Mouse (Mus musculus) left cerebral cortex, adult 9 months (tissue): ENCODE results near the gene Tbx5.

Source experiments
- DNase-seq, 2 experiments: peaks; one replicate each; pipeline ENCODE4 v3.0.0; 2022; ENCODE audit warnings: low spot score in 2 of 2

The Tbx5 gene

GRCm38 (mm10) chr5:119832479-119832796, at the start of gene Tbx5:
Gene Tbx5 (plus strand): TSS chr5:119832668.
- no peak for DNase-seq

- DNase-seq, result no peak
Measured at GRCm38 (mm10) chr5:119785959-119786358, 46.5 kb upstream of the Tbx5 start.

DNA sequence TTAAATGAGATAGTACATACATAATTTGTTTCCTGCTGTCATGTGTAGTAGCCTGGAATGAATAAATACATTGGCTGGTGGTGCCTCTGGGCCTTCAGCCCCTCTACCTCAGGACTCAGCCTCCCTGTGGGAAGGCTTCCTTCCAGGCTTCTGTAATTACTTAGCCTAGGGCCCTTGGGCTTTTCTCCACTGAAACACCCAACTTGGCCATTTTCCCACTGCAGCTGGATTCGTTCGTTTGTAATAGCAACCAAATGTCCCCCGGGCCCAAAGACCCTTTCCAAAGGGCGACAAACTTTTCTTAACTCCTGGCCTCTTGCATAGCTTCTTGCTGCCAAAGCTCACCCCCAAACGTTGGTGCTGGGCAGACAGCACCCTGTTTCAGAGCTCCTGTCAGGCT, 40.8 kb upstream of the Tbx5 start:
- no peak for DNase-seq

- DNase-seq, result no peak
Measured at GRCm38 (mm10) chr5:119793972-119794371, 38.5 kb upstream of the Tbx5 start.

DNA sequence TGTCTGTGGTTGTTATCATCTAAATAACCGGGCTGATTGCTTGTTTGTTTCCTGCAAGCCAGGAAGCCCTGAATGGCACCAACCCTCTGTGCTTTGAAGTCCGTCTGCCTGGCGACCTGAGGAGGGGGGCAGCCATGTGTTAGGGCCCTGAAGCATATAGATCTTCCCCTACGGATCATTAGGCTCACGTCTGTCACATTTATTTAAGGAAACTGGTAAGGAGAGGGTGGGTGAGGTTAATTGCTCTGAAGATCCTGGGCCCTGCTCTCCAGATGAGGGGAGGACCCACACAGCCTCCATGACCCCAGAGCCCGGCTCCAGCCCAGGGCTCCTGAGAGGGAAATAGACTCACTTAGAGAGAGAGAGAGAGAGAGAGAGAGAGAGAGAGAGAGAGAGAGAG, 37.1 kb upstream of the Tbx5 start:
- DNase-seq, result no peak

DNA sequence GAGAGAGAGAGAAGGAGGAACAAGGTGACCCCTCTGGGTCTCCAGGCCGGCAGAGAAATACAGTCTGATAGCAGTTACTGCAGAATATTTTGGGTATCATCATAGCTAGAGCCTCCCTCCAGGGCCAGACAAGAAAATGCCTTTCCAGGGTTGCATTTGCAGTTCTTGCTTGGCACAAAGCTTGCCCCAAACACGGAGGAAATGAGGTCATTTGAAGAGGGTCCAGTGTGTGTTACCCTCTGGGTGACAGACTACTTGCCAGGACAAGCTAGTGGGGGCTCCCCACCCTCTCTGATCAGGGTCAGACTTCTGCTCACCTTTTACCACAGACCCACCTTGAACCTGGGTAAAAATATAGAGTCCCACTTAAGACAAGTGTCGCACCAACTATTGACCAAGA, 36.7 kb upstream of the Tbx5 start:
- no peak for DNase-seq

- DNase-seq, result no peak
Measured at GRCm38 (mm10) chr5:119796443-119797160, 35.9 kb upstream of the Tbx5 start.

DNA sequence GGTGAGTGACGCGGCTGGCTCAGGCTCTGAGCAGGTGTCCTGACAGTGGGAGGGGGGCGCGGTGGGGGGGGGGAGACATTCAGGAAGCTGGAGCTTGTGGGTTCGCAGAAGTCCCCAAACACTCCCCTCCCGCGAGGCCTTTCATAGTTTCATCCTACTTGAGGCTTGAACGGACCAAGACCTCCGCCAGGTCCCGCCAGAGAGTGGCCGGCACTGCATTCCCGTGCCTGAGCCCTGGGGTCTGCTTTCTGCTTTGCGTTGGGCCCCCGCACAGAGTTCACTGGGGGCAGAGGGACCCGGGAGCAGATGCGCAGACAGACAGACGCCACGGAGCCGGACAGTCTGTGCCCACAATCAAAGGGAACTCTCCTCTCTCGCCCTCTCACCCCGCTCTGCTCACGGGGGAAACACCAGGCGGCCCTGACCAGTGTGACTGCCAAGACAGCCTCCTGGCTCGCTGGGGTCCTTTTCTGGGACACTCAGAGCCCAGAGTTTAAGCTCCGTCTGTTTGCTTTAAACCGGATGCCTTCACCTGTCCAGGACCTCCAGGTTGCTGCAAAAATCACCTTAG, 34.8 kb upstream of the Tbx5 start:
- no peak for DNase-seq

GRCm38 (mm10) chr5:119798261-119798660, 34.2 kb upstream of the Tbx5 start:
- DNase-seq, result no peak

GRCm38 (mm10) chr5:119798713-119799418, 33.6 kb upstream of the Tbx5 start:
- no peak for DNase-seq

DNA sequence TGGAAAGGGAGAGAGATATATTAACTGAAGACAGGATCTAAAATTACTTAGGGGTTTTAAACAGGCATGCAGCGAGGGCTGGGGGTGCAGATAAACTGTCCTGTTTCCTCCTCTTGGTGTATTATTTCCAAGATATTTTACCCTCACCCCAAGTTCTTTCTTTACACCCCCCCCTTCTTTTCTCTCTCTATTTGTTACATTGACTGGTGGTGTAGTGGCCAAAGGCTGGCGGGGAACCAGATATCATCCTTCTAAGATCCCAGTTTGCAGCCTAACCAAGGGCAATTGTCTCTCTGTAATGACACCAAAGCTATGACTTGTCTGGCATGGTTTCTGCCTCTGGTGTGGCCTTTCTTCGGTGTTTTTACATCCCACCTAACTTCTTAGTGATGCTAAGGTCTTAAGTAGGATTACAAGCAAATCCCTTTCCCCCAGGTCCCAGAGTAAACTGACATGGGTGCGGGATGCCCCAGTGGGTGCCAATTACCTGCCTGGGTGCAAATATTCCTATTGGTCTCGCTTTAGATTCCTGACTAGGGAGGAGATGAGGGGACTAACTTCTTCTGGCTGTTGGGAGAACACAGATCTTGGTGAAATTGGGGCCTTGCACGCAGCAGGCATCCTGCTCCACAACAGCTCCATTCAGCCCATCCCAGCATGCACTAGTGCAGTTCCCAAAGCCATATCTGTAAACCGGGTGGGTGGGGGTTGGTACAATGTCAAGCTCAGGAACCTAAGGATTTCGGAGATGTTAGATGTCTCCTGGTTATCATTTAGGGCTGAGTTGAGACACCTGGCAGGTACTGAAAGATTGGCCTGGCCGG, 32.8 kb upstream of the Tbx5 start:
- no peak for DNase-seq

- no peak for DNase-seq
Measured at GRCm38 (mm10) chr5:119800243-119800665, 32.2 kb upstream of the Tbx5 start.

DNA sequence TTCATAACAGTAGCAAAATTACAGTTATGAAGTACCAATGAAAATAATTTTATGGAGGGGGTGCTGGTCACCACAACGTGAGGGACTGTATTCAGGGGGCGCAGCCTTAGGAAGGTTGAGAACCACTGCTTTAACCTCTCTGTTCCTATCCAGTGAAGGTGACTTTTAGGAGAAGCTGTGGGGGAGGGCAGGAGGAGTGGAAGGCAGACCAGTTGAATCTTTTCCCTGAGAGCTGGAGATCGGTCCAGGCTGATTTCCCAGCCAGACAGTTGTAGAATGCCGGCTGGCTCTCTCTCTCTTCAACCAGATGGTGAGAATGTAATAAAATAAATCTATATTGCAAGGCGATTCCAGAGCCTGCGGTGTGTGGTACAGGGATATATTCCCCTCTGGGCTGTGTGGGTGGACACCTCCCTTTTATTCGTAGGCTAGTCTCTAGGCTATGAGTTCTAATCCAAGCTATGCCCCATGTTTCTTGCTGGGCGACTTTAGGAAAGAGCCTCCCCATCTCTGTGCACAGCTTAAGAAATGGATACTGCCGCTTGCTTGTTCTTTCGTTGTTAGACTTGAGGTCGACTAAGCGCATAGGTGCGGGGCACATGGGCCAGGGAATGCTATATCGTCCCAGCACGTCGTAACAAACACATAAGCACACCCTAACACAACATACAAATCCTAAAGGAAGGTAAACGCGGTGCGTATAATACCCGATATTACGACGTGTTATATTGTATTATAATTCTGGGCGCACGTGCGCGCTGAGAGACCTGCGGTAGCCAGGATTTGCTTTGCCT, 29.7 kb upstream of the Tbx5 start:
- no peak for DNase-seq

DNA sequence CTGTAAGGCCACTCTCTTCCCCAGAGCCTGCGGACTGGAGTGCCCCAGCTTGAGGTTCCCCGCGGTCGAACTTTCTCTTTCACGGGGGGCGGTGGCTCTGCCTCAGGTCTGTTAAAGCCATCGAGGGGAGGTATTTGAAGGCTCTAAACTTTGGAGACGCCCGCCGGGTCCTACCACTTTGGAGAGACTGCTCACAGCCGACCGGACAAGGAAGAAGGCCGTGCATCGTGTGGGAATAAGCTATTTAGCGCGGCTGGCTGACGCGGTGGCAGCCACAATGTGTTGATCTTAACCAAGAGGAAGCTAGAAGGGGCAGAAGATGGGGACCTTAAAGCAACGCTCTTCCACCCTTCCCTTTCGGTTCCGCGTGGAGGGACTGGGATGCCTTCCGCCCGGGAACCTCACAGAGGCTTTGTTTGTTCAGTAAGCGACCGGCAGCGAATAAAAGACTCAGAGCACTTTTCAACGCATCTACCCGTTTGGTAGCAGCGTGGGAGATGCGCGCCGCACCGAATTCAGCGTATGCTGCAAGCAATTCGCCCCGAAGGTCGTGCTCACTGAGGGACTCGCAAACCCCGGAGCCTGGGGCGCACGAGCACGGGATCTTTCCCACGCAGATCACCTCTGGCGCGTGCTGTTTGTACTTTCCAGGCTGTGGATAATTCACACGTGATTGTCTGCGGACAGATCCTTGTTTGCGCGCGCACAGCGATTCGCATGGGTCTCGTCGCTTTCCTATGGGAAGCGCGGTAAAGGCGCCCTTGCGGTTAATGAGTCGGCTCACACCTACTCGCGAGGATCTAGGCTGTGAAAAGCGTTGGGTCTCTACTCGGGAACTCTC, 28.8 kb upstream of the Tbx5 start:
- no peak for DNase-seq

DNA sequence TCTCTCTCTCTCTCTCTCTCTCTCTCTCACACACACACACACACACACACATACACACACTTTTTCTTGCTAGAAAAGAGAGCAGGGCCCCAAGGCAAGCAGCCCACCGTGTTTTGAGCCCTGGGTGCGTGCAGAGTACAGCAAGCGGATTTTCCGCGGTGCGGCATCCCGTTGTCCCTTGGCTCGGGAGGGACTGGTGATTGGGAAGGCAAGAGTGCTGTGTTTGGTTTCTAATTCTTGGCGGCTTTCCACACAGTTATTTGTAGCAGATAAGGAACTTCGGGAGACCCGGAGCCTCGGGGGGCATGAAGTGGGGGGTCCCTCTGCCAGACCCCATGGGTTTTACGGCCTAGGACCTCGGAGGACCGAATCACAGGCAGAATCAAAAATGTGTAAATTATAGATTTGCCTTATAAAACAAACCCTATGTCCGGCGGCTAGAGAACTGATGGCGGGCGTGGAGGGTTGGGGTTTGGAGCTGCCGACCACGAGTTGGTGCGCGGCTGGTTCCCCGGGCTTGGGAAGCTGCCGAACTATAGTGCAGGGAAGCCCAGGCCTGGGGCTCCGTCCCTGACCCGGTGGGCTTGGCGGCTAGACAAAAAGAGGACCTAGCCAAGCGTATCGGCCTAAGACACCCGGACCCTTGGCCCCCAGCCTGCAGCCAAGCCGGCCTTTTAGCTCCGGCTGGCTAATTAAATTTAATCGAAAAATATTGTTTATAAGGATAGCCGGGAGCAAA, 28.0 kb upstream of the Tbx5 start:
- no peak for DNase-seq

- DNase-seq, result no peak
Measured at GRCm38 (mm10) chr5:119805636-119806035, 26.8 kb upstream of the Tbx5 start.

GRCm38 (mm10) chr5:119806467-119806866, 26.0 kb upstream of the Tbx5 start:
- no peak for DNase-seq

DNA sequence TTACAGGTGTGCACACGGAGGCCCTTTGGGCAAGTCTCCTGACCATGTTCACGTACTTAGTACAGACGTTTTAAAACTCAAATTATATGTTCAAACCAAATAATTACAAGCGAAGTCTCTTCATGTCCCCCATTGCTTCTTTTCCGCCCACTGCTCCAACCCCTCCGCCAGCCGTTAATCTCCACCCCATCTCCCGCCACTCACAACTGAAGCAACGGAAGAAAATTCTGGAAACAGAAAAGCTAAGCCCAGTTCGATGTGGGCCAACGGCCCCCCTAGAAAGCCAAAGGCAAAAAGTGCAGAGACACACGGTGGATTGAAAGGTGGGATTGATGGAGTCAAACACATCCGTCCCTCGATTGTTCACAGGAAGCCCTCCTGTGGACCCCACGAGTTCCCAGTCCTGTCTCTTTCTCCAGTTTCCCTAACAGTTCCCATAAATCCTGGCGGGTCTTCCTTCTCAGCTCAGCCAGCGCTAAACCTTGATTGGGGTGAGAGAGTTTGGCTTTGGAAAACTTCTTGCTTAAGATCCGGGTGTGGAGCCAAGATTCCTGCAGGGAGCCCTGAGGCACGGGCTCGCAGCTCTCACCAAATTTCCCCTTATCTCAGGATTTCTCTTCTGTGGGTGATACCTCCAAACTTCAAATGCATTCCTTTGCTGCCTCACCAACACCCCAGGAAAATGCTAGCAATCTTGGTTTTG, 24.8 kb upstream of the Tbx5 start:
- DNase-seq, result no peak

- no peak for DNase-seq
Measured at GRCm38 (mm10) chr5:119808713-119809112, 23.8 kb upstream of the Tbx5 start.
